In the genomic region with DNA sequence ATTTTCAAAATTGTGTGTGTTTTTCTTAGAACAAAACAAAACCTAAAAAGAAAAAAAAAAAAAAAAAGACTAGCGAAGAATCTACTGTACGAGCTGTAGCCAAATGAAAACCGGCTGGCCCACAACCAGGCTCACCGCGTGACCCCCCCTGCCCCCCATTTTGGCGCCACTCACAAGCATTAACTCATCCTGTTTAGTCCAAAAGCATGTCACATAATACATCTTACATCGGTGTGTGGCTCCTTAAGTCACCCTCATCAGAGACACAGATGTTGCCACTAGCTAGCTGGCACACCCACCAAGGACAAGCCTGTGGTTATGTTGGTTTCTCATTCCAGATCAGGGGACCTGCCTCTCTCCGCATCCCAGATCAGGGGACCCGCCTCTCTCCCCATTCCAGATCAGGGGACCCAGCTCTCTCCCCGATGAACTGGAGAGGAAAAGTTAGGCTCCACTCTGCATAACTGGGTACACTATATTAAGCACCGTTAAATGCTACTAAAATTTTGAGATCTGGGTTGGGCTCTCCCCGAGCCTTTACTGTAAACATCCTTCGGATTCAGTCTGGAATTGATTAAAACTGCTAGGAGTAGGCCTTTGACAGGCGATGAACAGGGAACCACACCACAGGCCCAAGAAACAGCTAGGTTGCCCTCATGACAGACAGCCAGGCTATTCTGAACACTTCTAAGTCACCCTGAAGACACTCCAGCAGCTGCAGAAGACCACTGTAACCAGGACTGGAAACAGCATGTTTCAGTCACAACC, we compare ENCODE assay signal across 18 mouse cellular contexts. TPM values are rescaled to one million over a fixed set of nuclear protein-coding genes. Genes with fewer than 3 reads are reported as not detected.
DNase-seq lines count a peak whose midpoint lies in the region; ATAC-seq and TF ChIP-seq lines count a peak whose summit lies in the region.
"Had no signal": no experiment of that assay in that cellular context is flagged by ENCODE, and none has a peak within 500 bp of the region (broad histone marks: within the 10 kb centered on the region; RNA-seq: fewer than 3 reads in every experiment).

No protein-coding gene starts in this region.

- no peak overlapping the region for H3K9ac ChIP-seq in embryonic facial prominence, embryonic 15.5 days
- H3K9ac ChIP-seq: forebrain, embryonic 12.5 days; heart, embryonic 15.5 days; hindbrain, embryonic 13.5 days; neural tube, embryonic 13.5 days had no signal

- no peaks in the 10 kb centered on the region for H3K9me3 ChIP-seq in embryonic facial prominence, embryonic 15.5 days (replicated peaks)
- H3K9me3 ChIP-seq: forebrain, embryonic 12.5 days; heart, embryonic 15.5 days; hindbrain, embryonic 13.5 days; neural tube, embryonic 13.5 days had no signal

- no peak for TF ChIP-seq CTCF in layer of hippocampus, adult 2 months (conservative IDR thresholded peaks at IDR 0.05)

- H3K36me3 ChIP-seq in embryonic facial prominence, embryonic 15.5 days, result no peaks in the 10 kb centered on the region
- H3K36me3 ChIP-seq: forebrain, embryonic 12.5 days; heart, embryonic 15.5 days; hindbrain, embryonic 13.5 days; neural tube, embryonic 13.5 days had no signal

- H3K4me3 ChIP-seq in layer of hippocampus, adult 2 months, result no peak overlapping the region
- no peak overlapping the region for H3K4me3 ChIP-seq in embryonic facial prominence, embryonic 15.5 days (replicated peaks)
- H3K4me3 ChIP-seq: forebrain, embryonic 12.5 days; heart, embryonic 15.5 days; hindbrain, embryonic 13.5 days; neural tube, embryonic 13.5 days had no signal

- H3K27ac ChIP-seq in layer of hippocampus, adult 2 months, result peak overlapping the region; percentile 57; the same call in 1 of the 2 replicates
- peak overlapping the region; percentile 78 for H3K27ac ChIP-seq in embryonic facial prominence, embryonic 15.5 days (replicated peaks)
- H3K27ac ChIP-seq: forebrain, embryonic 12.5 days; heart, embryonic 15.5 days; hindbrain, embryonic 13.5 days; kidney, postnatal 0 days had no signal

- WGBS in embryonic facial prominence, embryonic 15.5 days, result 24% methylated on average over 14 of the region's 14 CpGs

- no peaks in the 10 kb centered on the region for H3K27me3 ChIP-seq in embryonic facial prominence, embryonic 15.5 days
- H3K27me3 ChIP-seq: heart, embryonic 15.5 days; hindbrain, embryonic 13.5 days; neural tube, embryonic 13.5 days had no signal

- ATAC-seq in embryonic facial prominence, embryonic 15.5 days (ENCODE audit: insufficient number of reproducible peaks, low FRiP score, low TSS enrichment, low read depth), result peak; percentile 41; the same call in 1 of the 2 replicates
- ATAC-seq: intestine, embryonic 16.5 days had no signal

- DNase-seq in layer of hippocampus, adult 2 months (ENCODE audit: low spot score in 2 of 2), result no peak
- no peak for DNase-seq in layer of hippocampus, adult 18-20 months (ENCODE audit: low spot score in 2 of 2)
- peak; percentile 42 for DNase-seq in thymus, postnatal 14 days
- DNase-seq in thymus, adult 18-20 months, result no peak
- no peak for DNase-seq in right cerebral cortex, postnatal 14 days
- no peak for DNase-seq in kidney, adult 18-20 months
- DNase-seq: cerebellum, postnatal 14 days; gastrocnemius, postnatal 25 days; layer of hippocampus, adult 9-11 months; lung, adult 2 months; right cerebral cortex, postnatal 4 days had no signal

- peaks cover 72% of the 10 kb centered on the region for H3K4me1 ChIP-seq in embryonic facial prominence, embryonic 15.5 days

- H3K4me2 ChIP-seq in embryonic facial prominence, embryonic 15.5 days (replicated peaks), result peak overlapping the region; percentile 17
- H3K4me2 ChIP-seq: forebrain, embryonic 12.5 days; heart, embryonic 15.5 days; hindbrain, embryonic 13.5 days; neural tube, embryonic 13.5 days had no signal

RNA-seq across cellular contexts. Expression of gene Sema4d, which starts 43.8 kb away (rescaled TPM):
- 10 to 100 TPM; 76.3 to 83.9 TPM for total RNA-seq in layer of hippocampus, adult 2 months (2021)
- 10 to 100 TPM; 78.8 to 79.1 TPM for total RNA-seq in layer of hippocampus, adult 18-20 months (2021)
- polyA plus RNA-seq in embryonic facial prominence, embryonic 15.5 days (2015; fragmentation: Nextera tagmentation; extraction: Ambion mirVana), result 9.4 and 11.1 TPM in 2 replicates
